Mouse (Mus musculus) megakaryocyte, embryonic 14.5 days (primary cell): Measurements from ENCODE around the gene Mul1. TPM values are rescaled to one million over a fixed set of nuclear protein-coding genes. Genes with fewer than 3 reads are reported as not detected.

Experiments used
- H3K27me3 ChIP-seq: replicated peaks from 2 replicates; pipeline ENCODE3; 2012; ENCODE audit warnings: inconsistent platforms
- H3K36me3 ChIP-seq: replicated peaks from 2 replicates; pipeline ENCODE3; 2012; ENCODE audit warnings: low read length, inconsistent platforms, mixed read lengths
- H3K4me1 ChIP-seq: 2 replicates; pipeline ENCODE4 v1.6.1; 2012; ENCODE audit warnings: inconsistent platforms
- H3K4me3 ChIP-seq: replicated peaks from 2 replicates; pipeline ENCODE3; 2012; ENCODE audit warnings: moderate library complexity, mild to moderate bottlenecking, inconsistent platforms
- H3K9me3 ChIP-seq: 2 replicates; pipeline ENCODE4 v1.6.1; 2012; ENCODE audit warnings: inconsistent platforms
- FLI1 ChIP-seq: IDR thresholded peaks from 2 replicates; pipeline ENCODE4 v1.6.1; 2012; ENCODE audit warnings: low read length, inconsistent platforms, mixed read lengths
- GATA1 ChIP-seq: IDR thresholded peaks from 3 replicates; pipeline ENCODE4 v1.6.1; 2012; ENCODE audit warnings: mixed read lengths, low read length, inconsistent platforms, borderline replicate concordance
- polyA plus RNA-seq: library from polyadenylated mRNA; stranded (reverse); fragments of >175 nt; gene quantifications from 2 replicates; pipeline ENCODE4 v1.2.3, GENCODE M21; 2012; ENCODE audit warnings: low replicate concordance; ENCODE audit not compliant: insufficient read depth

Mul1 gene
- 3.4 and 21.8 TPM in 2 replicates for polyA plus RNA-seq

DNA sequence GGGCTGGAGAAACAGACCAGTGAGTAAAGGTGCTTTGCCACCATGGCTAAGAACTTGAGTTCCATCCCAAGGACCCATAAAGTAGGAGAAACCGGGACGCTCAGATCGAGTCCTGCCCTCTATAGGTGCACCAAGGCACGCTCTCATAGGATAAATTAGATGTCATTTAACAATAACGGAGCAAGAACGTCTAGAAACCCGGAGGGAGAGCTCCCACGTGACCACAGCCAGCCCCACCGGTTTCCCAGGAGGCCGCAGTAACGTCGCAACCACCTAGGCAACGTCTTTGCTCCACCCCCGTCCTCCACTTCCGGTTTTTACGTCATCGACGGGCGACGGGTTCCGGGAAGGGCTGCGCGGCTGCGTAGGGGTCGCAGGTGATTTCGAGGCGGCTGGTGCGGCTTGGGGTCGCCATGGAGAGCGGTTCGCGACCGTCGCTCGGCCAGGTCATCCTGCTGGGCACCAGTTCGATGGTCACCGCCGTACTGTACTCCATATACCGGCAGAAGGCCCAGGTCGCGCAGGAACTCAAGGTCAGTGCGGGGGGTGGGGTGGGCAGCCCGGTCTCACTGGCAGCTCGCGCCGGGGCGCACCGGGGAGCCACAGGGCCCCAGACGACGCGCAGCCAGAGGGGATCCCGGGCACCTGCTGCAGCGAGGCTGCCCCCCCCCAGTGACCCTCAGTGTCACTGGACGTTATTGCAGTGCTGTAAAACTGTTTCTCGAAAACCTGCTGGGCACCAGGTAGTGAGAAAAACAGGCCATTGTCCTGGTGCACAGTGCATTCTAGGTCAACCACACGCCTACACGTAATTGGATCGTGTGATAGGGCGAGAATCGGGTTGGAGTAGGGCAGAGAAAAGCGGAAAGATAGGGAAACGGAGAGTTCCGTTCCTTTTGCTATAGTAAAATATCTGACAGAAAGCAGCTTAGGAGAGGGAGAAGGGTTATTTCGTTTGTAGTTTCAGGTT is at the start of gene Mul1:
TSS of gene Mul1 (plus strand) at position 325 of the 970 bp plus-strand sequence.
- Histone ChIP-seq H3K9me3 (no peaks in the 10 kb centered on the region), H3K36me3 (peaks cover 39% of the 10 kb centered on the region), H3K4me3 (peak within 1 kb of the TSS; percentile 99), H3K27me3 (peaks cover 12% of the 10 kb centered on the region), H3K4me1 (peaks cover 17% of the 10 kb centered on the region)
- peak; percentile 63; the same call in 1 of the 2 replicates for TF ChIP-seq FLI1
- no peak for TF ChIP-seq GATA1

DNA sequence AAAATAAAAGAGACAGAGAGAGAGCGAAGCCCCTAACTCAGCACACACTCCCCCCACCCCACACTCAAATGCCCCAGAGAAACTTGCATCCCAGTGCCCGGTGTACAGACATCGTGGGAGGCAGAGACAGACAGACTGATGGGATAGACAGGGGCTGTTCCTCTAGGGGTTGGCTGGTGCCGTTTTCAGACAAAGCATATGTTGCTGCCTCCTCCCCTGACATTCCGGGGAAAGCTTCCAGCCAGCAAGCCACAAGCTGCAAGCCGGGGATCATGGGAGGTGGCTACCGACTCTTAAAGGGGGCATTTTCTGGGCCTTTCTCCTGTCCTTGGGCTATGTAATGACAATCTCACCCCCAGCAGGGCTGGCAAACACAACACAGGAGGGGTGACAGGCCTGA is 40.8 kb upstream of the Mul1 start:
- Histone ChIP-seq H3K4me3 (no peak overlapping the region), H3K27me3 (peaks cover 89% of the 10 kb centered on the region), H3K4me1 (peaks cover 17% of the 10 kb centered on the region), H3K9me3 (0 out of 2 replicates have a peak, but pooled peaks cover 5% of the 10 kb centered on the region), H3K36me3 (no peaks in the 10 kb centered on the region)
- TF ChIP-seq GATA1, result no peak
- TF ChIP-seq FLI1, result no peak

GRCm38 (mm10) chr4:138395087-138395970 is 39.1 kb upstream of the Mul1 start:
- peaks cover 88% of the 10 kb centered on the region for H3K27me3 ChIP-seq
- H3K4me3 ChIP-seq, result no peak overlapping the region
- no peak for TF ChIP-seq GATA1
- no peak for TF ChIP-seq FLI1
- H3K9me3 ChIP-seq, result 0 out of 2 replicates have a peak, but pooled peaks cover 5% of the 10 kb centered on the region
- no peaks in the 10 kb centered on the region for H3K36me3 ChIP-seq
- H3K4me1 ChIP-seq, result peaks cover 17% of the 10 kb centered on the region

GRCm38 (mm10) chr4:138395971-138396645 is 38.4 kb upstream of the Mul1 start, which contains the start of gene Fam43b:
Fam43b (minus strand) TSS chr4:138396528.
- peaks cover 17% of the 10 kb centered on the region for H3K4me1 ChIP-seq
- H3K9me3 ChIP-seq, result 0 out of 2 replicates have a peak, but pooled peaks cover 5% of the 10 kb centered on the region
- no peaks in the 10 kb centered on the region for H3K36me3 ChIP-seq
- no peak within 1 kb of the TSS for H3K4me3 ChIP-seq
- TF ChIP-seq GATA1 (no peak), FLI1 (no peak)
- H3K27me3 ChIP-seq, result peaks cover 85% of the 10 kb centered on the region

- Histone ChIP-seq H3K36me3 (no peaks in the 10 kb centered on the region), H3K9me3 (0 out of 2 replicates have a peak, but pooled peaks cover 5% of the 10 kb centered on the region), H3K4me3 (no peak overlapping the region), H3K4me1 (peaks cover 17% of the 10 kb centered on the region), H3K27me3 (peaks cover 85% of the 10 kb centered on the region)
- TF ChIP-seq FLI1, result no peak
- no peak for TF ChIP-seq GATA1
Observed at GRCm38 (mm10) chr4:138396711-138397110, 37.8 kb upstream of the Mul1 start.

DNA sequence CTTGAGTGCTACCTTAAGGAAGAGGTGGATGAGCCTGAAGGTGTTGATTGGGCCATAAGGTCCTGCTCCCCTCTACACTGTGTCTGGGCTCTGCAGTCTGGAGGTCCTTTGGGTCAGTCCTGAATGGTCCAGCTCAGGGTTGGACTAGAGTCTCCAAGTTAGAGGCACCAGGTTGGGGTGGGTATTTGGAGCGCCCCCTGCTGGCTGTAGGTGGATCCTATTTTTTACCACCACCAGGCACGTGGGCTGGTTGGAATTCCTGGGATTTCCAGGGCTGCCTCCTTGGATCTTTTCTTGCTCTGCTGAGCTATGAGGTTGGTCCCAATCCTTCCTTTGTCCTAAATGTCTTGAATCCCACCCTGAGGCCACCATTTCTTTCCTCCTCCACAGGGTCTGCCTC is 29.7 kb upstream of the Mul1 start:
- peaks cover 51% of the 10 kb centered on the region for H3K27me3 ChIP-seq
- H3K4me3 ChIP-seq, result no peak overlapping the region
- TF ChIP-seq FLI1, result no peak
- no peak for TF ChIP-seq GATA1

DNA sequence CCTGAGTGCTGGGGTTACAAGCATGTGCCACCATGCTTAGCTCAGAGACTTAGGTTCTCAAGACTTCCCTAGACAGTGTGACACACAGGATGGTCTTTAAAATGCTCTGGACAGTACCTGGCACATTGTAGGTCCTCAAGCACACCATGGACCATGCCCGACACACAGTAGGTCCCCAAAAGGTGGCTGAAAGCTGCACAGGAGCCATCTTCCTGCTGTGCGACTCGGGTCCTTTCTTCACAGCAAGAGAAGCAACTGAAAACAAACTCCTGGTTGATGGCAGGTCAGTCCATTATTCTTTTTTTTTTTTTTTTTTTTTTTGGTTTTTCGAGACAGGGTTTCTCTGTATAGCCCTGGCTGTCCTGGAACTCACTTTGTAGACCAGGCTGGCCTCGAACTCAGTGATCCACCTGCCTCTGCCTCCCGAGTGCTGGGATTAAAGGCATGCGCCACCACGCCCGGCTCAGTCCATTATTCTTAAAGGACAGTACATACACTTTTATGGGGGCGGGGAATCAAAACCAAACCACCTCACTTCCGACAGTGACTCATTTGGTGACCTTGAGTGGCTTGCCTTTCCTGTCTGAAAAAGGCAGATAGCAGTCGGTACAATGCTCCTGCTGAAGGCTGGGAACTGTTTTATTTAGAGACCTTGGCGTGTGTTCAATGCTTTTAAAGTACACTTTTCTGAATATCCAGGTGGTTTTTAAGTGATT is 26.8 kb upstream of the Mul1 start:
- H3K4me3 ChIP-seq, result peak overlapping the region; percentile 50
- no peaks in the 10 kb centered on the region for H3K9me3 ChIP-seq

More for the DNA sequence above, 29.7 kb upstream of the Mul1 start:
- peaks cover 22% of the 10 kb centered on the region for H3K4me1 ChIP-seq
- no peaks in the 10 kb centered on the region for H3K9me3 ChIP-seq
- H3K36me3 ChIP-seq, result no peaks in the 10 kb centered on the region

DNA sequence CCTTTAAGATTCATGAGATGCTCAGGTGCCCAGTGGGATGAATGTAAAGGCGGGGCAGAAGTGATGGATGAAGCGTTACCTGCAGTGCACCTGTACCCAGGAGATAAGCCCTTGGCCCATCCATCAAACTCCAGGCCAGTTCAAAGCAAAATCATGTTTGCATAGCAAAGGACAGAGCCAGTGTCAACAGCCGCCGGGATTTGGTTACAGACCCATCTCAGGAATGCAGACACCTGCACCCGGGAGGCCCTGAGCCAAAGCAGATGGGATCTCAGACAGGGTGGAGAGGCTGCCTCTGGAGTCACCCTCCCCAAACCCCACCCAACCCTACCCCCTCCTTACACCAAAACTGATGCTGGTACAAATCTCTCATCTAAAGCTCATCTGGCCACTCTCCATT is 23.5 kb upstream of the Mul1 start:
- Histone ChIP-seq H3K4me3 (no peak overlapping the region), H3K27me3 (peaks cover 82% of the 10 kb centered on the region), H3K9me3 (peaks cover 1% of the 10 kb centered on the region; the same call in 1 of the 2 replicates), H3K4me1 (peaks cover 27% of the 10 kb centered on the region), H3K36me3 (no peaks in the 10 kb centered on the region)
- no peak for TF ChIP-seq GATA1
- TF ChIP-seq FLI1, result no peak

More for the DNA sequence above, 26.8 kb upstream of the Mul1 start:
- Histone ChIP-seq H3K27me3 (peaks cover 61% of the 10 kb centered on the region), H3K4me1 (peaks cover 22% of the 10 kb centered on the region), H3K36me3 (no peaks in the 10 kb centered on the region)
- TF ChIP-seq GATA1 (no peak), FLI1 (no peak)
